ENCODE assay signal across 1 mouse cellular context in the genomic region with DNA sequence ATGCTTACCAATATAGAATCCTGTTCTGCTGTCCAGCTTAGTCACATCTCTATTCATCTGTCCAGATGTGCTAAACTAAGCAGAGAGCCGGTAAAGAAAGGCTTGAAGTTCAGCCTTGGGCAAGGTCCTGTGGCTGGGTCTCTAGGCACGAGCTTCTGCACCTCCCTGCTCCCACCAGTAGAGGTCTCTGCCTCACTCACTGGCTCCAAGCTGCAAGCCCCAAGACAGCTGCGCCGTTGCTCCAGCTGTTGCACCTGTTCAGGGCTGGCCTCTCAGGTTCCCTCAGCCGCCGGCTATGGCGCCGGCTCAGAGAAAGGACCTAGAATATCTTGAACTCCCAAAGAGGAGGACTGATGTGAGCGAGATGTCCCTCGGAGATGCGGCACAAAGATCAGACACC.
TF ChIP-seq lines count a peak whose summit lies in the region.

No protein-coding gene starts in this region.

TF ChIP-seq in MEL, 35 proteins besides CTCF, POLR2A, EP300 and RAD21 (continued from another document):
- TF ChIP-seq NRF1 (IDR thresholded peaks at IDR 0.05; ENCODE audit: insufficient read depth, low read depth, low read length, poor library complexity, severe bottlenecking) (no peak), TCF12 (IDR thresholded peaks at IDR 0.05; ENCODE audit: low read depth, low read length) (no peak), RCOR1 (IDR thresholded peaks at IDR 0.05; ENCODE audit: low read depth, low read length) (no peak), TBP (IDR thresholded peaks at IDR 0.05; ENCODE audit: low read depth, low read length) (no peak), BHLHE40 (IDR thresholded peaks at IDR 0.05; ENCODE audit: borderline replicate concordance, low read depth, low read length) (0 out of 2 replicates have a peak, but pooled peaks have one; percentile 28), UBTF (IDR thresholded peaks at IDR 0.05; ENCODE audit: borderline replicate concordance, insufficient read depth, low read depth, low read length) (no peak), SMC3 (IDR thresholded peaks at IDR 0.05; ENCODE audit: low read depth, low read length) (peak; percentile 63), ZC3H11A (IDR thresholded peaks at IDR 0.05; ENCODE audit: low read depth, low read length) (peak; percentile 20; the same call in 1 of the 2 replicates), USF1 (IDR thresholded peaks at IDR 0.05; ENCODE audit: low read depth, low read length) (no peak)
